Mouse (Mus musculus): Measurements from ENCODE around the gene Tspan9. TPM values are rescaled to one million over a fixed set of nuclear protein-coding genes. Genes with fewer than 3 reads are reported as not detected.

The Tspan9 gene
- total and polyA plus RNA-seq, 2 experiments from 2014 or later, result 105 to 332 TPM

DNA sequence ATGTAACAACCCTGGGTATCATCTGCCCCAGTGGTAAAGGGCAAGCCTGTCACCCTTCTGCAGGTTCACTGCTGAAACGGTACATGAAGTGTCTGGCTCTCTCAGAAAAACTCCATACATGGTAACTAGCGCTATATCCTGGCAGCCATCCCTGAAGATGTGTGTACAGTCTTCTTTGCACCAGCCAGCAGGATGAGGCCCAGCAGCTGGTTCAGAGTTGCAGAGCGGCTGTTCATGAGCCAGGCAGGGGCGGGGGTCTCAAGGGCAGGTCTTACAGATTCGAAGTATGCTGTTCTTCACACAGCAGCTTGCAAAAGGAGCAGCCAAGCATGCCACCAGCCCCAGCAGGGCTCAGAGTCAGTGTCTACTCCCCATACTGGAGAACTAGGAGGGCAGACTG lies 139.9 kb downstream of the Tspan9 start:
- Histone ChIP-seq H3K4me3 (ENCODE audit: low read depth, low read length) (no peak overlapping the region), H3K4me1 (ENCODE audit: control insufficient read depth, insufficient read depth) (peaks cover 48% of the 10 kb centered on the region), H3K36me3 (replicated peaks; ENCODE audit: control insufficient read depth, insufficient read depth, low read length) (no peaks in the 10 kb centered on the region), H3K27ac (ENCODE audit: low read depth) (peak overlapping the region; percentile 9), H3K9ac (replicated peaks; ENCODE audit: low read depth, low read length) (no peak overlapping the region), H3K4me2 (ENCODE audit: low read depth, low read length) (no peak overlapping the region), H3K27me3 (ENCODE audit: control insufficient read depth, insufficient read depth, low read length) (no peaks in the 10 kb centered on the region), H3K9me3 (replicated peaks; ENCODE audit: control insufficient read depth, low read length) (no peaks in the 10 kb centered on the region)
- DNase-seq (ENCODE audit: low spot score), result no peak
- WGBS, result 48% methylated on average over 5 of the region's 5 CpGs
- TF ChIP-seq CTCF (IDR thresholded peaks at IDR 0.05; ENCODE audit: low read depth) (no peak), EP300 (IDR thresholded peaks at IDR 0.05; ENCODE audit: low read depth) (no peak)
- ATAC-seq (ENCODE audit: insufficient read depth, low read depth), result no peak

DNA sequence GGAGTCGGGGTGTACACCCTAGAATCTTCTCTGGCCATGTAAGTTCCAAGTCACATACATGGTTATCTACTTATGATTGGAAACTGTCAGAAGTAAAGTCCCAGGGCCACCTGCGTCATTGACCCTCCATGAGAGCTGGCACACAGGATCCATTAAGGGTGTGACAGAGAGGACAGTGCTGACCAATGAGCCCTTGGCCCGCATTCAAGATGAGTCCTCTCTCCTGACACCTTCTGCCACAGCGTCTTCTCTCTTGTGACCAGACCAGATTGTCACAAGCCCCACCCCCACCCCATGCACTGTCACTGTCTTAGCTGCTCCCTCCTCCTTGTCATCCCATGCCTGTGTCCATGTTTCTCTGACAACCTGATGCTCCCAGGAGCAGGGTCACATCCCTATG lies 140.7 kb downstream of the Tspan9 start:
- 0 out of 2 replicates have a peak overlapping the region, but pooled peaks have one; percentile 3 for H3K27ac ChIP-seq (ENCODE audit: low read depth)
- no peaks in the 10 kb centered on the region for H3K27me3 ChIP-seq (ENCODE audit: control insufficient read depth, insufficient read depth, low read length)
- 70% methylated on average over 4 of the region's 4 CpGs for WGBS

DNA sequence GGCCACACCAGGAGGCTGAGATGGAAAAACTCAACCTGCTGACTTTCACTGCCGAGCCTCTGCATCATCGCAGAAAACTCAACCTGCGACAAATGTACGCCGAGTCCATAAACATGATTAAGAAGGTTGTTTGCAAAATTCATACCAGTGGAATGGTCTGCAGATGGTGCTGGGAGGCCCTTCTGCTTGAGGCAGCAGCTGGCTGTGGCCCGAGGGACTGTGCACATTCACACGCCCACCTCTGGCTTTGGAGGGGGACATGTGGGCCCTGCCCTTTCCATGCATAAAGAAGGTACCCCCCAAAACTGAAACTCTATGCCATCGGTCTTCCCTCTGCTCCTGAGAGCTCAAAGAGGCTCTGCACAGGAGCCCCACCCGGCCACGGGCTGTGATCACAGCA lies 141.3 kb downstream of the Tspan9 start:
- Histone ChIP-seq H3K9ac (replicated peaks; ENCODE audit: low read depth, low read length) (no peak overlapping the region), H3K4me3 (ENCODE audit: low read depth, low read length) (no peak overlapping the region), H3K36me3 (replicated peaks; ENCODE audit: control insufficient read depth, insufficient read depth, low read length) (0 out of 2 replicates have a peak, but pooled peaks cover 9% of the 10 kb centered on the region), H3K9me3 (replicated peaks; ENCODE audit: control insufficient read depth, low read length) (no peaks in the 10 kb centered on the region), H3K27ac (ENCODE audit: low read depth) (0 out of 2 replicates have a peak overlapping the region, but pooled peaks have one; percentile 3), H3K4me1 (ENCODE audit: control insufficient read depth, insufficient read depth) (peaks cover 34% of the 10 kb centered on the region), H3K27me3 (ENCODE audit: control insufficient read depth, insufficient read depth, low read length) (no peaks in the 10 kb centered on the region), H3K4me2 (ENCODE audit: low read depth, low read length) (no peak overlapping the region)
- ATAC-seq (ENCODE audit: insufficient read depth, low read depth) (no peak), DNase-seq (ENCODE audit: low spot score) (no peak)
- WGBS, result 78% methylated on average over 10 of the region's 10 CpGs
- TF ChIP-seq CTCF (IDR thresholded peaks at IDR 0.05; ENCODE audit: low read depth) (no peak), EP300 (IDR thresholded peaks at IDR 0.05; ENCODE audit: low read depth) (no peak)

More for the DNA sequence above, 140.7 kb downstream of the Tspan9 start:
- peaks cover 39% of the 10 kb centered on the region for H3K4me1 ChIP-seq (ENCODE audit: control insufficient read depth, insufficient read depth)
- H3K36me3 ChIP-seq (replicated peaks; ENCODE audit: control insufficient read depth, insufficient read depth, low read length), result 0 out of 2 replicates have a peak, but pooled peaks cover 8% of the 10 kb centered on the region
- ATAC-seq (ENCODE audit: insufficient read depth, low read depth) (no peak), DNase-seq (ENCODE audit: low spot score) (no peak)
- no peak overlapping the region for H3K4me2 ChIP-seq (ENCODE audit: low read depth, low read length)
- H3K9ac ChIP-seq (replicated peaks; ENCODE audit: low read depth, low read length), result no peak overlapping the region
- H3K4me3 ChIP-seq (ENCODE audit: low read depth, low read length), result no peak overlapping the region
- TF ChIP-seq EP300 (IDR thresholded peaks at IDR 0.05; ENCODE audit: low read depth) (no peak), CTCF (IDR thresholded peaks at IDR 0.05; ENCODE audit: low read depth) (no peak)
- H3K9me3 ChIP-seq (replicated peaks; ENCODE audit: control insufficient read depth, low read length), result no peaks in the 10 kb centered on the region

DNA sequence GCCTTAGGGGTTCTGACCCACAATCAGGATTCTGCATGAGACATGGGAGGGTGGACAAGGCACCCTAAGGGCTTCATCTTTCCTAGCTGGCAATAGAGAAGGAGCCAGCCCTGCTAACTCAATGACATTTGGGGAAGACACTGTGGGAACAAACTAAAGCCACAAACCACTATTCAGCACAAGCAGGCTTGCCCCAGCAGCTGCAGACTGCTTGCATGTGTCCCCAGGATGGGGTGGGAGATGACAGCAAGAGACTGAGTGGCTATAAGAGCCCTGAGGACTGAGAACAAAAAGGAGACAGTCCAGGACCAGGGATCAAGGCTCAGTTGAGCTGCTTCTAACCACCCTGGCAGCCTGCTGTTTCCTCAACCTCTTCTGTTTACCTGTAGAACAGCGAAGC lies 141.8 kb downstream of the Tspan9 start:
- H3K36me3 ChIP-seq (replicated peaks; ENCODE audit: control insufficient read depth, insufficient read depth, low read length), result 0 out of 2 replicates have a peak, but pooled peaks cover 9% of the 10 kb centered on the region
- peaks cover 33% of the 10 kb centered on the region for H3K4me1 ChIP-seq (ENCODE audit: control insufficient read depth, insufficient read depth)
- no peaks in the 10 kb centered on the region for H3K27me3 ChIP-seq (ENCODE audit: control insufficient read depth, insufficient read depth, low read length)
- ATAC-seq (ENCODE audit: insufficient read depth, low read depth), result no peak
- H3K9me3 ChIP-seq (replicated peaks; ENCODE audit: control insufficient read depth, low read length), result no peaks in the 10 kb centered on the region
- no peak for TF ChIP-seq CTCF (IDR thresholded peaks at IDR 0.05; ENCODE audit: low read depth)
- TF ChIP-seq EP300 (IDR thresholded peaks at IDR 0.05; ENCODE audit: low read depth), result no peak
- no peak for DNase-seq (ENCODE audit: low spot score)
- H3K27ac ChIP-seq (ENCODE audit: low read depth), result no peak overlapping the region
- no peak overlapping the region for H3K9ac ChIP-seq (replicated peaks; ENCODE audit: low read depth, low read length)
- H3K4me2 ChIP-seq (ENCODE audit: low read depth, low read length), result no peak overlapping the region
- 95% methylated on average over 1 of the region's 1 CpGs for WGBS
- no peak overlapping the region for H3K4me3 ChIP-seq (ENCODE audit: low read depth, low read length)

DNA sequence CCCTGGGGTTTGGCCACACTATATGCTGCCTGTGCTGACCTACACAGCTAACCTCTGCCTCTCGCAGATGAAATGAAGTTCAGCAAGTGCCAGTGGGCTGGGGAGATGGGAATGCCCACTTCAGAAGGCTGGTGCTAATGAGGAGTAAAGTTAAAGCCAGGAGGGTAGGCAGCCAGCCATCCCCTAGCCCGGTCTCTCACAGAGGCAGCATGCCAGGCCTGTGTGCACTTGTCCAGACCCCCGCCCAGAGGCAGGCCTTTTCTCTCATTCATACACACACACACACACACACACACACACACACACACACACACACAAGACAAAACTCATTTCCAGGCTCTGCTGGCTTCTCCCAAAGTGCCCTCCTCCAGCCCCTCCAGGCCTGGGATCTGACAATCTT lies 142.6 kb downstream of the Tspan9 start:
- Histone ChIP-seq H3K4me2 (ENCODE audit: low read depth, low read length) (no peak overlapping the region), H3K9ac (replicated peaks; ENCODE audit: low read depth, low read length) (no peak overlapping the region), H3K27ac (ENCODE audit: low read depth) (no peak overlapping the region), H3K4me1 (ENCODE audit: control insufficient read depth, insufficient read depth) (peaks cover 25% of the 10 kb centered on the region), H3K4me3 (ENCODE audit: low read depth, low read length) (no peak overlapping the region), H3K36me3 (replicated peaks; ENCODE audit: control insufficient read depth, insufficient read depth, low read length) (0 out of 2 replicates have a peak, but pooled peaks cover 9% of the 10 kb centered on the region), H3K27me3 (ENCODE audit: control insufficient read depth, insufficient read depth, low read length) (no peaks in the 10 kb centered on the region), H3K9me3 (replicated peaks; ENCODE audit: control insufficient read depth, low read length) (no peaks in the 10 kb centered on the region)
- WGBS, result 74% methylated on average over 3 of the region's 3 CpGs
- ATAC-seq (ENCODE audit: insufficient read depth, low read depth) (no peak), DNase-seq (ENCODE audit: low spot score) (no peak)
- TF ChIP-seq CTCF (IDR thresholded peaks at IDR 0.05; ENCODE audit: low read depth), result no peak
- TF ChIP-seq EP300 (IDR thresholded peaks at IDR 0.05; ENCODE audit: low read depth), result no peak

DNA sequence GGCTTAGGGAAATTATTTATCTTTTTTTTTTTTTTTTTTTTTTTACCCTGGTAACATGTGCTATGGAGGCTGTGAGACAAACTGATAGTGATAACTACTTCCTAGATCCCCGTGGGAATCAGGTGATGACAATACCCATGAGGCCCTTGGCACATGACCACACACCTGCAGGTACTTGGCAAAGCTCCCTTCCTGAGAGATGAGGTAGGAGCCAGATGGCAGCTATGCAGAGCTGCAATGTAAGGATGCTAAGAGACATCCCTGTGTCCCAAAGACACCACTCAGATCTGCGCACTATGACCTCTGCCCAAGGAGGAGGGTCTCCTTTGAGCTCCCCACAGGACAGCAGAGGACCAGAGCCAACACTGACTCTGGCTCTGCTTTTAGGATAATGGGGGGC lies 144.3 kb downstream of the Tspan9 start:
- Histone ChIP-seq H3K9me3 (replicated peaks; ENCODE audit: control insufficient read depth, low read length) (no peaks in the 10 kb centered on the region), H3K4me1 (ENCODE audit: control insufficient read depth, insufficient read depth) (peaks cover 17% of the 10 kb centered on the region), H3K9ac (replicated peaks; ENCODE audit: low read depth, low read length) (no peak overlapping the region), H3K27me3 (ENCODE audit: control insufficient read depth, insufficient read depth, low read length) (no peaks in the 10 kb centered on the region), H3K36me3 (replicated peaks; ENCODE audit: control insufficient read depth, insufficient read depth, low read length) (0 out of 2 replicates have a peak, but pooled peaks cover 9% of the 10 kb centered on the region), H3K4me3 (ENCODE audit: low read depth, low read length) (no peak overlapping the region), H3K4me2 (ENCODE audit: low read depth, low read length) (no peak overlapping the region), H3K27ac (ENCODE audit: low read depth) (no peak overlapping the region)
- DNase-seq (ENCODE audit: low spot score) (no peak), ATAC-seq (ENCODE audit: insufficient read depth, low read depth) (no peak)
- 65% methylated on average over 2 of the region's 2 CpGs for WGBS
- TF ChIP-seq EP300 (IDR thresholded peaks at IDR 0.05; ENCODE audit: low read depth) (no peak), CTCF (IDR thresholded peaks at IDR 0.05; ENCODE audit: low read depth) (no peak)
